Mouse (Mus musculus): Measurements from ENCODE around the gene Cdk14. TPM values are rescaled to one million over a fixed set of nuclear protein-coding genes. Genes with fewer than 3 reads are reported as not detected.

Gene Cdk14
- total RNA-seq, 2 experiments from 2014 or later: 160 to 162 TPM

GRCm38 (mm10) chr5:4867849-4868562, 552.1 kb downstream of the Cdk14 start:
- DNase-seq (ENCODE audit: low spot score in 2 of 2): no peak

- no peak for DNase-seq (ENCODE audit: low spot score in 2 of 2)
Observed at GRCm38 (mm10) chr5:4866945-4867344, 553.2 kb downstream of the Cdk14 start.

- no peak for DNase-seq (ENCODE audit: low spot score in 2 of 2)
Observed at GRCm38 (mm10) chr5:4866099-4866498, 554.0 kb downstream of the Cdk14 start.

GRCm38 (mm10) chr5:4861592-4861991, 558.5 kb downstream of the Cdk14 start:
- no peak for DNase-seq (ENCODE audit: low spot score in 2 of 2)

GRCm38 (mm10) chr5:4861141-4861540, 559.0 kb downstream of the Cdk14 start:
- DNase-seq (ENCODE audit: low spot score in 2 of 2): no peak

- DNase-seq (ENCODE audit: low spot score in 2 of 2): no peak
Observed at GRCm38 (mm10) chr5:4858032-4858641, 562.0 kb downstream of the Cdk14 start.

- DNase-seq (ENCODE audit: low spot score in 2 of 2): no peak
Observed at GRCm38 (mm10) chr5:4853503-4853902, 566.6 kb downstream of the Cdk14 start.

- no peak for DNase-seq (ENCODE audit: low spot score in 2 of 2)
Observed at GRCm38 (mm10) chr5:4852711-4853320, 567.3 kb downstream of the Cdk14 start.

GRCm38 (mm10) chr5:4851934-4852710, 568.0 kb downstream of the Cdk14 start:
- no peak for DNase-seq (ENCODE audit: low spot score in 2 of 2)

- DNase-seq (ENCODE audit: low spot score in 2 of 2): no peak
Observed at GRCm38 (mm10) chr5:4851245-4851933, 568.7 kb downstream of the Cdk14 start.

GRCm38 (mm10) chr5:4834819-4835480, 585.2 kb downstream of the Cdk14 start:
- DNase-seq (ENCODE audit: low spot score in 2 of 2): no peak

- DNase-seq (ENCODE audit: low spot score in 2 of 2): no peak
Observed at GRCm38 (mm10) chr5:4833940-4834339, 586.2 kb downstream of the Cdk14 start.

GRCm38 (mm10) chr5:4826886-4827285, 593.2 kb downstream of the Cdk14 start:
- no peak for DNase-seq (ENCODE audit: low spot score in 2 of 2)

GRCm38 (mm10) chr5:4825951-4826350, 594.2 kb downstream of the Cdk14 start:
- DNase-seq (ENCODE audit: low spot score in 2 of 2): no peak

GRCm38 (mm10) chr5:4825076-4825475, 595.0 kb downstream of the Cdk14 start:
- no peak for DNase-seq (ENCODE audit: low spot score in 2 of 2)

- DNase-seq (ENCODE audit: low spot score in 2 of 2): no peak
Observed at GRCm38 (mm10) chr5:4824171-4824570, 595.9 kb downstream of the Cdk14 start.

GRCm38 (mm10) chr5:4822041-4822440, 598.1 kb downstream of the Cdk14 start:
- DNase-seq (ENCODE audit: low spot score in 2 of 2): no peak

- DNase-seq (ENCODE audit: low spot score in 2 of 2): no peak
Observed at GRCm38 (mm10) chr5:4821368-4821771, 598.7 kb downstream of the Cdk14 start.

GRCm38 (mm10) chr5:4816981-4817380, 603.1 kb downstream of the Cdk14 start:
- no peak for DNase-seq (ENCODE audit: low spot score in 2 of 2)

- DNase-seq (ENCODE audit: low spot score in 2 of 2): no peak
Observed at GRCm38 (mm10) chr5:4814465-4815204, 605.5 kb downstream of the Cdk14 start.
